Mouse (Mus musculus): Measurements from ENCODE around the gene Gm8857. TPM values are rescaled to one million over a fixed set of nuclear protein-coding genes. Genes with fewer than 3 reads are reported as not detected.
"Not testable (repeated sequence)": the region's sequence is repeated elsewhere in the genome, so short reads cannot be mapped to it uniquely, and the experiment has no call there.

Gene Gm8857
- polyA plus RNA-seq (2015; fragmentation: Nextera tagmentation; extraction: Ambion mirVana) = not detected in 2 replicates

DNA sequence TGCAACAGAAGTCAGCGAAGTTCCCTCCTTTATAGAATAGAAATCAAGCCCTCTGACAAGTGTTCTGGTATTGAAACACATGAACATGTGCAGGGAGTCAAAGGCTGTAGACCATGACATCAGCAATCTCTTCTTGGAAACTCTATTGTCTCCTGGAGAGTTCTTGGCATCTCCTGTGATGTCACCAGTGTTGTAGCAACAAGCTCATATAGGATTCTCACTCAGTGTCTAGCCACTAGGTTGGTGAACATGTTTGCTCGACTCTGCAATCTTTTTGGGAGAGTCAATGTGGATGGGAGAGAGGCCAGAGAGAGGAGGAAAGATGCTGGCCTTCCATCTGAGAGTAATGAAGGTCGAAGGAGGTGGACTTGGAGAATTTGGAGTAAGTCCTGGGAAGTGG is at the start of gene Gm8857, which contains the start of gene Gm8871:
TSS of gene Gm8857 (plus strand) at position 303 of the 400 bp plus-strand sequence.
TSS of gene Gm8871 (plus strand) at position 301 of the 400 bp plus-strand sequence.
- H3K4me2 ChIP-seq; H3K27ac ChIP-seq (replicated peaks); H3K36me3 ChIP-seq; ATAC-seq (ENCODE audit: low read depth); H3K4me3 ChIP-seq; H3K4me1 ChIP-seq (replicated peaks); H3K9me3 ChIP-seq; H3K27me3 ChIP-seq; H3K9ac ChIP-seq: not testable (repeated sequence)
- 81% methylated on average over 3 of the region's 3 CpGs for WGBS

DNA sequence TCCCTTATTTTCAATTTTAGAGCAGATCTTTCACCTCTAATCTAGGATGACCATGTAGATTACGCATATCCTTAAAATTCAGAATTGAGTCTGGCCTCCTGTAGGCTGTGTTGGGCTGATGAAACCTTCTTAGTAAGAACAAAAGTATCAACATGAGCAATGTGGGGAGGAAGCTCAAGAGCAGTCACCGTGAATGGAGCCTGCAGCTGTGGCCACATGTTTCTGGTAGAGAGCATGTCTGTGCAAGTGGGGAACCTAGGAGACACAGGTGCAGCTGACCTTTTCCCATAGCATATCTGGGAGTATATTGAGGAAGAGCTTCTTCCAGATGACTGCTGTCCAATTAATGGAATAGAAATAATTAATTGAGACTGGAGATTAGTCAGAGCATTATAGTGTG is 5.9 kb downstream of the Gm8857 start:
- not testable (repeated sequence) for H3K4me1 ChIP-seq (replicated peaks); H3K4me2 ChIP-seq; H3K27me3 ChIP-seq; H3K9ac ChIP-seq; ATAC-seq (ENCODE audit: low read depth); H3K27ac ChIP-seq (replicated peaks); H3K36me3 ChIP-seq; H3K4me3 ChIP-seq; H3K9me3 ChIP-seq
- WGBS = 76% methylated on average over 2 of the region's 2 CpGs

DNA sequence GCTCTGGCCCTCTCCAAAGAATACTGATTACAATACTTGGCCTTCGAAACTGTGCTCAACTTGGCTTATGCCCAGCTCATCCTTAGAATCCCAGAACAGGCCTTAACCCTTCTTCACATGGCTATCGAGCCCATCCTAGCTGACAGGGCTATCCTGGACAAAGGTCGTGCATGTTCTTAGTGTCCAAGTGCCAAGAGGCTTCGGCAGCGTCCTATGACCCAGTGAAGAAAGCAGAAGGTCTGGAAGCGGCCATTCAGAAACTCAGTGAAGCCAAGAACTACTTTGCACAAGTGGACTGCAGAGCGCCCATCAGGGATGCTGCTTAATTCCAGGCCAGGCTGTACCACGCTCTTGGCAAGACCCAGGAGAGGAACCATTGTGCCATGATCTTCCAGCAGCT is 10.4 kb downstream of the Gm8857 start:
- not testable (repeated sequence) for H3K36me3 ChIP-seq; H3K4me2 ChIP-seq; H3K9me3 ChIP-seq; H3K27me3 ChIP-seq; H3K9ac ChIP-seq; H3K27ac ChIP-seq (replicated peaks); ATAC-seq (ENCODE audit: low read depth); H3K4me1 ChIP-seq (replicated peaks); H3K4me3 ChIP-seq
- 96% methylated on average over 6 of the region's 8 CpGs for WGBS

Other genes starting within 250 kb of the Gm8857 start
- gene Gm8871, start within 50 bp of the Gm8857 start, polyA plus RNA-seq (2015; fragmentation: Nextera tagmentation; extraction: Ambion mirVana) = not detected in 2 replicates
- 1.5 and 2.7 TPM in 2 replicates for gene Gm8879, start 179.8 kb downstream of the Gm8857 start, polyA plus RNA-seq (2015; fragmentation: Nextera tagmentation; extraction: Ambion mirVana)
- gene Gm5861, start 235.3 kb downstream of the Gm8857 start, polyA plus RNA-seq (2015; fragmentation: Nextera tagmentation; extraction: Ambion mirVana) = 0.20 TPM in 1 of 2 replicates, not detected in the other